Mouse (Mus musculus) midbrain, embryonic 15.5 days (tissue): Measurements from ENCODE around the gene Tmem156. TPM values are rescaled to one million over a fixed set of nuclear protein-coding genes. Genes with fewer than 3 reads are reported as not detected.
"Not testable (repeated sequence)": the region's sequence is repeated elsewhere in the genome, so short reads cannot be mapped to it uniquely, and the experiment has no call there.

Experiments
- ATAC-seq: fragments of 200-750 bp; cut with Nextera tagmentation; replicated peaks from 2 replicates; pipeline ENCODE4 v1.8.0; 2017; ENCODE audit warnings: moderate TSS enrichment
- H3K27ac ChIP-seq: fragments of 300-500 bp; sonication (generic); 2 replicates; pipeline ENCODE4 v1.5.1; 2015; ENCODE audit warnings: mild to moderate bottlenecking, inconsistent platforms
- H3K27me3 ChIP-seq: fragments of 300-500 bp; sonication (generic); replicated peaks from 2 replicates; pipeline ENCODE4 v1.6.1; 2015; ENCODE audit warnings: inconsistent platforms
- H3K36me3 ChIP-seq: fragments of 300-500 bp; sonication (generic); replicated peaks from 2 replicates; pipeline ENCODE4 v1.6.1; 2015; ENCODE audit warnings: inconsistent platforms
- H3K4me1 ChIP-seq: fragments of 300-500 bp; sonication (generic); 2 replicates; pipeline ENCODE4 v1.6.1; 2015; ENCODE audit warnings: inconsistent platforms
- H3K4me2 ChIP-seq: fragments of 300-500 bp; sonication (generic); 2 replicates; pipeline ENCODE4 v1.6.1; 2015; ENCODE audit warnings: inconsistent platforms, mild to moderate bottlenecking, moderate library complexity
- H3K4me3 ChIP-seq: fragments of 300-500 bp; sonication (generic); 2 replicates; pipeline ENCODE4 v1.5.1; 2015; ENCODE audit warnings: mild to moderate bottlenecking, inconsistent platforms
- H3K9ac ChIP-seq: fragments of 300-500 bp; sonication (generic); 2 replicates; pipeline ENCODE4 v1.6.1; 2015; ENCODE audit warnings: mild to moderate bottlenecking, inconsistent platforms
- H3K9me3 ChIP-seq: fragments of 300-500 bp; sonication (generic); 2 replicates; pipeline ENCODE4 v1.6.1; 2016; ENCODE audit warnings: inconsistent platforms
- WGBS: fragments of 180-500 bp; shearing (Covaris S2); methylation state at CpG from one replicate; pipeline ENCODE4 v1.1.7; 2015; ENCODE audit warnings: mixed read lengths; 5-methylcytosine and 5-hydroxymethylcytosine counted together
- polyA plus RNA-seq: library from polyadenylated mRNA; unstranded; fragments of >200 nt; fragmentation: Nextera tagmentation; extraction: Ambion mirVana; gene quantifications from 2 replicates; pipeline ENCODE4 v1.2.1, GENCODE M21; 2015

The Tmem156 gene
- polyA plus RNA-seq, 1 experiment from 2014 or later, result 0.22 TPM

GRCm38 (mm10) chr5:65113323-65113722, 21.4 kb upstream of the Tmem156 start:
- Histone ChIP-seq H3K9me3 (no peaks in the 10 kb centered on the region), H3K27ac (no peak overlapping the region), H3K4me3 (no peak overlapping the region), H3K4me2 (no peak overlapping the region), H3K9ac (no peak overlapping the region), H3K4me1 (peaks cover under 1% of the 10 kb centered on the region; the same call in 1 of the 2 replicates), H3K27me3 (no peaks in the 10 kb centered on the region), H3K36me3 (no peaks in the 10 kb centered on the region)
- no peak for ATAC-seq
- 92% methylated on average over 6 of the region's 6 CpGs for WGBS

- not testable (repeated sequence) for ATAC-seq
Measured at GRCm38 (mm10) chr5:65112225-65112624, 20.3 kb upstream of the Tmem156 start.

GRCm38 (mm10) chr5:65107773-65108432, 16.0 kb upstream of the Tmem156 start:
- ATAC-seq, result peak; percentile 69
- Histone ChIP-seq H3K36me3 (no peaks in the 10 kb centered on the region), H3K4me1 (peaks cover 11% of the 10 kb centered on the region; the same call in 1 of the 2 replicates), H3K4me2 (peak overlapping the region; percentile 91), H3K27ac (peak overlapping the region; percentile 66; the same call in 1 of the 2 replicates), H3K9me3 (no peaks in the 10 kb centered on the region), H3K9ac (peak overlapping the region; percentile 71), H3K4me3 (peak overlapping the region; percentile 84), H3K27me3 (no peaks in the 10 kb centered on the region)
- 3% methylated on average over 40 of the region's 42 CpGs for WGBS

More at GRCm38 (mm10) chr5:65112225-65112624, 20.3 kb upstream of the Tmem156 start:
- H3K27me3 ChIP-seq, H3K9me3 ChIP-seq, H3K27ac ChIP-seq, H3K4me3 ChIP-seq, H3K9ac ChIP-seq, H3K36me3 ChIP-seq, H3K4me2 ChIP-seq, H3K4me1 ChIP-seq: not testable (repeated sequence)
- WGBS, result 67% methylated on average over 3 of the region's 3 CpGs

- H3K27me3 ChIP-seq, result no peaks in the 10 kb centered on the region
- no peaks in the 10 kb centered on the region for H3K9me3 ChIP-seq
- no peaks in the 10 kb centered on the region for H3K36me3 ChIP-seq
- peak within 1 kb of the TSS; percentile 71 for H3K9ac ChIP-seq
- H3K4me2 ChIP-seq, result peak within 1 kb of the TSS; percentile 91
- peaks cover 12% of the 10 kb centered on the region for H3K4me1 ChIP-seq
- peak within 1 kb of the TSS; percentile 66; the same call in 1 of the 2 replicates for H3K27ac ChIP-seq
- ATAC-seq, result peak; percentile 93
- peak within 1 kb of the TSS; percentile 84 for H3K4me3 ChIP-seq
- 4% methylated on average over 53 of the region's 56 CpGs for WGBS
Measured at GRCm38 (mm10) chr5:65106876-65107772, 15.2 kb upstream of the Tmem156 start, which contains the start of gene Klhl5. Gene Klhl5, plus strand, starts transcription at chr5:65107539.

- Histone ChIP-seq H3K4me2 (no peak overlapping the region), H3K4me3 (no peak overlapping the region), H3K27me3 (no peaks in the 10 kb centered on the region), H3K9me3 (no peaks in the 10 kb centered on the region), H3K4me1 (peaks cover 9% of the 10 kb centered on the region; the same call in 1 of the 2 replicates), H3K36me3 (no peaks in the 10 kb centered on the region), H3K9ac (no peak overlapping the region), H3K27ac (peak overlapping the region; percentile 16; the same call in 1 of the 2 replicates)
- WGBS, result 51% methylated on average over 10 of the region's 10 CpGs
- ATAC-seq, result 0 out of 2 replicates have a peak, but pooled peaks have one; percentile 37
Measured at GRCm38 (mm10) chr5:65102641-65103042, 10.7 kb upstream of the Tmem156 start.

GRCm38 (mm10) chr5:65102026-65102640, 10.2 kb upstream of the Tmem156 start:
- ATAC-seq, result peak; percentile 41; the same call in 1 of the 2 replicates
- Histone ChIP-seq H3K9me3 (no peaks in the 10 kb centered on the region), H3K9ac (no peak overlapping the region), H3K4me2 (no peak overlapping the region), H3K4me3 (no peak overlapping the region), H3K36me3 (no peaks in the 10 kb centered on the region), H3K27ac (peak overlapping the region; percentile 16), H3K4me1 (peaks cover 8% of the 10 kb centered on the region; the same call in 1 of the 2 replicates), H3K27me3 (no peaks in the 10 kb centered on the region)
- 55% methylated on average over 3 of the region's 3 CpGs for whole genome bisulfite sequencing

- Histone ChIP-seq H3K4me3 (no peak overlapping the region), H3K4me1 (peaks cover 4% of the 10 kb centered on the region; the same call in 1 of the 2 replicates), H3K27me3 (no peaks in the 10 kb centered on the region), H3K9ac (no peak overlapping the region), H3K4me2 (no peak overlapping the region), H3K36me3 (no peaks in the 10 kb centered on the region), H3K9me3 (no peaks in the 10 kb centered on the region), H3K27ac (peak overlapping the region; percentile 16; the same call in 1 of the 2 replicates)
- ATAC-seq, result 0 out of 2 replicates have a peak, but pooled peaks have one; percentile 17
- 84% methylated on average over 6 of the region's 6 CpGs for WGBS
Measured at GRCm38 (mm10) chr5:65101621-65102020, 9.7 kb upstream of the Tmem156 start.

- Histone ChIP-seq H3K36me3 (no peaks in the 10 kb centered on the region), H3K9ac (no peak overlapping the region), H3K9me3 (no peaks in the 10 kb centered on the region), H3K4me2 (no peak overlapping the region), H3K4me1 (peaks cover 4% of the 10 kb centered on the region; the same call in 1 of the 2 replicates), H3K27me3 (no peaks in the 10 kb centered on the region), H3K27ac (no peak overlapping the region), H3K4me3 (no peak overlapping the region)
- WGBS, result 87% methylated on average over 5 of the region's 5 CpGs
- ATAC-seq, result no peak
Measured at GRCm38 (mm10) chr5:65101209-65101608, 9.3 kb upstream of the Tmem156 start.

- 52% methylated on average over 11 of the region's 11 CpGs for WGBS
Measured at GRCm38 (mm10) chr5:65100002-65100401, 8.1 kb upstream of the Tmem156 start.

GRCm38 (mm10) chr5:65097457-65097856, 5.5 kb upstream of the Tmem156 start:
- no peak for ATAC-seq
- WGBS, result 90% methylated on average over 5 of the region's 5 CpGs
- no peak overlapping the region for H3K4me2 ChIP-seq

More at GRCm38 (mm10) chr5:65100002-65100401, 8.1 kb upstream of the Tmem156 start:
- Histone ChIP-seq H3K27ac (no peak overlapping the region), H3K27me3 (no peaks in the 10 kb centered on the region), H3K4me2 (no peak overlapping the region), H3K9me3 (no peaks in the 10 kb centered on the region), H3K4me3 (no peak overlapping the region), H3K9ac (no peak overlapping the region), H3K4me1 (peaks cover 4% of the 10 kb centered on the region; the same call in 1 of the 2 replicates), H3K36me3 (no peaks in the 10 kb centered on the region)
- no peak for ATAC-seq

GRCm38 (mm10) chr5:65096805-65097204, 4.9 kb upstream of the Tmem156 start:
- Histone ChIP-seq H3K27me3 (no peaks in the 10 kb centered on the region), H3K4me1 (peaks cover under 1% of the 10 kb centered on the region; the same call in 1 of the 2 replicates), H3K9me3 (no peaks in the 10 kb centered on the region), H3K9ac (no peak overlapping the region), H3K4me3 (no peak overlapping the region), H3K36me3 (no peaks in the 10 kb centered on the region), H3K27ac (no peak overlapping the region), H3K4me2 (no peak overlapping the region)
- ATAC-seq, result no peak
- WGBS, result 80% methylated on average over 3 of the region's 3 CpGs

More at GRCm38 (mm10) chr5:65097457-65097856, 5.5 kb upstream of the Tmem156 start:
- Histone ChIP-seq H3K9ac (no peak overlapping the region), H3K27me3 (no peaks in the 10 kb centered on the region), H3K4me1 (peaks cover 4% of the 10 kb centered on the region; the same call in 1 of the 2 replicates), H3K4me3 (no peak overlapping the region), H3K9me3 (no peaks in the 10 kb centered on the region), H3K36me3 (no peaks in the 10 kb centered on the region), H3K27ac (no peak overlapping the region)
